Mouse (Mus musculus): ENCODE data around the gene Castor2.

Castor2 gene

DNA sequence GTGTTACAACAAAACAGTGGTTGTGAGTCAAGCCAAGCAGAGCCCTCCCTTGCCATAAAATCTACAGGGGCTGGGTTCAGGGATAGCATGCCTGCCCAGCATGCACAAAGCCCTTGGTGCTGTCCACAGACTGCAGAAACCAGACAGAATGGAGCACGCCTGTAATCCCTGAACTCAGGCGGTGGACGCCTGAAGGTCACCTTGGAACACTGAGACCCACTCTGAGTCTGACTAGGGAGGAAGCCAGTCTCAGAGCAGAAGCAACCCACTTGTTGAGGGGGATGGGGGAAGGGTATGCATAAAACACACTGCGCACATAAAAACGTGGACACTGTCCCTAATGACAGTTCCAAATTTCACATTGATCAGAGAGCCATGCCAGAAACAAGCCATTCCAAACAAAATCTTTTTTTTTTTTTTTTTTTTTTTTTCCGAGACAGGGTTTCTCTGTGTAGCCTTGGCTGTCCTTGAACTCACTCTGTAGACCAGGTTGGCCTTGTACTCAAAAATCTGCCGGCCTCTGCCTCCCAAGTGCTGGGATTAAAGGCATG lies 56.5 kb downstream of the Castor2 start:
- no peak for DNase-seq (ENCODE audit: low spot score in 2 of 2)

DNA sequence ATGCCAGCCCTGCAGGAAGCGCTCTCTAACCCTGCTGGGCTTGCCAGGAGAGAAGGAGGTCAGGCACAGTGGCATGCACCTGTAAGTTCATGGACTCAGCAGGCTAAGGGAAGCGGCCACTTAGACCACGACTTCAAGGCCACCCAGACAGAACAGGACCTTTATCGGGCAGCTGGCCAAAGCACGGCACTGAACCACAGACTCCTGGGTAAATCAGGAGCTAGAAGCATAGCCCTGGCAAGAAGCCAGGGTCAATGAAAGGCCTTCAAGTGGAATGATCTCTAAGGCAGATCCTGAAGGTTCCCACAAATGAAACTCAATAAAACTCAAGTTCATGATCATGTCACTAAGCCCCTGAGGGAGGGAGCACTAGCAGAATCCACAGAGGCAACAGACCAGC lies 65.2 kb downstream of the Castor2 start:
- DNase-seq (ENCODE audit: low spot score in 2 of 2), result no peak

DNA sequence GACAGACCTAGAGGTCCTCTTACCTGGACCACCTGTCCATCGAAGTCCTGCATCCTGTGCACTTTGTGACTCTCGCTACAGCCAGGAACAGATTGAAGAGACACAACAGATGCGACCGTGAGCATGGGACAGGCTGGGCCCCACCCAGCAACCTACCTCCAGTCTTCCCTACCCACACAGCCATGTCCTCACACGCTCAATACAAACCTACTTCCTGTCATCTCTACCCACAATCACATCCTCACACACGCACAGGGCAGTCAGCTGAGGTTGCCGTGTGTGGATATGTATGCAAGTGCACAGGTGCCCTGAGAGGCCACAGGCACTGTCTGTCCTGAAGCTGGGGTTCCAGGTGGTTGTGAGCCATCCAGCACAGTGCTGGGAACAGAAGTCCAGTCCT lies 67.1 kb downstream of the Castor2 start:
- DNase-seq (ENCODE audit: low spot score in 2 of 2), result no peak

DNA sequence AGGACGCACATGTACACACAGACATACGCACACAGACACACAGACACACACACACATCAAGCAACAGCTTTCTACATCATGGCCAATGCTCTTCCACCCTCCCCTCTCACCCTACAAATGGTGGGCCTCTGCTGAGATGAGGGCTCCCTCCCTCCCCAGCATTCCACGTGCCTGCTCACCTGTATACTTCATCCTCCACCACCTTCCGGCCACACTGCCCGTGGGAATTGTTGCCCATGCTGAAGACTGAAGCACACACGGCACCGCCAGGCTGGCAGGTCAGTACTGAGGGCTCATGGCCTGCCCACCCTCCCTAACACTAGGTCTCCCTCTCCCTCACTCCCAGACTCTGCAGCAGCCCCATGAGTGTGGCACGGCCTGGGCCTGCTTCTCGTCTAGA lies 68.5 kb downstream of the Castor2 start:
- no peak for DNase-seq (ENCODE audit: low spot score in 2 of 2)

DNA sequence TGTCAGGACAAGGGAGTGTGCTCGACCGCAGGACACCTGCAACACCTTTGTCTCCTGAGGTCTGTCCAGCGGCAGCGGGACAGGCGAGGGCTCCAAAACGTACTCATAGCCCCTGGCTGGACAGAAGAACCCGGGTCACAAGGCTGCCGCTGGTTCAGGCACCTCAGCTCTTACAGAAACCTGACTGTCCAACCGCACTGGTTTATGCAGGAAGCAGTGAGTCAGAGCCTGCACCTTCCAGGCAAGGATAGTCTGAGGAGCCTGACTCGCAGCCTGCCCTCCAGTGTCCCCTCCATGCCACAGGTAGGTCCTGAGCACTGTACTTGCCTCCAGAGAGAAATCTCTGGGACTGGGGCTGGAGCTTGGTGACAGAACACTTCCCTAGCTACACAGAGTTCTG lies 69.7 kb downstream of the Castor2 start:
- no peak for DNase-seq (ENCODE audit: low spot score in 2 of 2)

DNA sequence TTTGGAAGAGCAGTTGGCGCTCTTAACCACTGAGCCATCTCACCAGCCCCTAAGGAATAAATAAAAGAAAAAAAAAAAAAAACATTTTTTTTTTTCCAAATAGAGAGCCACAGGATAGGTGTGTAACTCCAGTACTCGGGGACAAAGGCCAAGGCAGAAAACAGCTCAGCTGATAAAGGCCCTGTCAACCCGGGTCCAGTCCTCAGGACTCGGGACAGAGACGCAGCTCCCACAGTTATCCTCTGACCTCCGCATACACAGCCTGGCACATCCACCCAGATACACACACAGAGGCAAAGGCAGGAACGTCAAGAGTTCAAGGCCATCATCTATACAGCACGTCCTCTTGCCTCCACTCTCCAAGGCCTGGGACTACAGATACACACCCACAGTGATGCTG lies 70.7 kb downstream of the Castor2 start:
- DNase-seq (ENCODE audit: low spot score in 2 of 2), result no peak

DNA sequence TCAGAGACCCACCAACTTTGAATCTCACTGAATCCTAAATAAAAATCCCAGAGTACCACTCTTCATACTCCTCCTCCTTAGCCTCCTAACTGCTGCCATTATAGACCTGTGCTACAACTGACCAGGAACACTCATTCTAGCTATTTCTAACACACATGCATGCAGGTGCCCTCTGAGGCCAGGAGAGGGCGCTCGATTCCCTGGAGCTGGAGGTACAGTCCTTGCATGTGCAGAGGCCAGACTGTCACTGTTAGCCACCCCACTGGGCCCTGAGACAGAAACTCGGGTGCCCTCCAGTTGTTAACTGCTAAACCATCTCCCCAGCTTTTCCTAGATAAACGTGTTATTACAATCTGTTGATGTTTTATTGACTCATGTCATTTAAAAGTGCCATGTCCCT lies 73.7 kb downstream of the Castor2 start:
- no peak for DNase-seq (ENCODE audit: low spot score in 2 of 2)

DNA sequence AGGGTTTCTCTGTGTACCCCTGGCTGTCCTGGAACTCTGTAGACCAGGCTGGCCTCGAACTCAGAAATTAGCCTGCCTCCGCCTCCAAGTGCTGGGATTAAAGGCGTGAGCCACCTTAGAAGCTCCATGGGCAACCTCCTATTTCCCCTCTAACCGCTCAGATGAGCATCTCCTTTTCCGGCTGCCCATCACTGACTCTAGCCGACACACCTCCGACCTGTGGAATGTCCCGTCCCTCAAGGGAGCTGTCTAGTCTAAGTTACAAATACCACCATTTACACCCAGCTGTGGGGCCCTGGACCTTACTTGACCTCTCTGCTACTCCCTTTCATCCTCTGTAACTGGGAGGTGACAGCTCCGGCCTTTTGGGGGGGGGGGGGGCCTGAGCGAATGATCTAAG lies 76.2 kb downstream of the Castor2 start:
- DNase-seq (ENCODE audit: low spot score in 2 of 2), result no peak

DNA sequence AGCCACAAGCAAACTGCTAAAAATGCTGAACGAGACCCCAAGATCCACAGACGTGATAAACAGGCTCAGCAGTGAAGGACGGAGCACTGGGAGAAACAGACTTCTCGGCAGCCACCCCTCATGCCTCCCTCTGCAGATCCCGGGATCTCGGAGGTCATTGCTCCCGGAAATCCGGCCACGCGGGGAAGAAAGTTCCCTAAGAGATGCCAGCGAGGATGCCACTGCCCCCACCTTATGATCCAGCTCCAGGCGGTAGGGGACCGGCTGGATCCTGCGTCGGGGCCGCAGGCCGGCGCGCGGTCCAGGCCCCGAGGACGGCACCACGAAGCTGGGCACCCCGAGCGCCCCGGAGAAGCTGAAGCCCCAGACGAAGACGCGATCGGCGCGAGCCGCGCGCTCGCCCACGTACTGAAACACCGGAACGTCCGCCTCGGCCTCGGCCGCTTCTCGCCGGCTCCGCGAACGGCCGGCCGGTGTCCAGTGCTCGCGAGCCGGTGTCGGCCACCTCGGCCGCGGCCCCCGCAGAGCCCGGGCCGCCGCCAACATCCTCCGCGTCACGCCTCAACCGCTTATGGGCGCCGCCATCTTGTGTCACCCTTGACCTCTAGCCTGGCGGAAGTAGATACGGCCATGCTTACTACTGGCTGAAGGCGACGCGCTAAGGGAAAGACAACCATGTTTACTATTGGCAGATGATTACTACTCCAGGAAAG lies 76.8 kb downstream of the Castor2 start, which contains the start of gene Rcc1l:
Gene Rcc1l (minus strand): TSS at position 606 of the 713 bp plus-strand sequence.
- peak; percentile 64 to 71 for DNase-seq (ENCODE audit: low spot score in 2 of 2)

DNA sequence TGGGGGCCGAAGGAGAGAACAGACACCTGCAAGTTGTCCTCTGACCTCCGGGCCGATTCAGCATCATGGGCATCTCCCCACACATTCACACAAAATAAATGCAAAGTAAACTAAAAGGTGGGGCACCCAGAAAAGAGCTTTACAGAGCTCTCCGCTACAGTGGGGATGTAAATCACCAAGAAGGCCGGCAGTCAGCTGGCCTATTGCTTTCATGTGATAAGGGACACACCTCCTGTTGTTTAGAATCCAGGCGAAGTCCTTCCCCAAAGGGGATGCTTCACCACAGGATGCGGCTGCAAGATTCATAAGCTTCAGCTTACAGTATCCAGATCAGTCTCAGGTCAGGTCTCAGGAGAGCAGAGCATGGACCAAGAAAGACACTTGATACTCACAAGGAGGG lies 79.0 kb downstream of the Castor2 start:
- DNase-seq (ENCODE audit: low spot score in 2 of 2), result no peak

DNA sequence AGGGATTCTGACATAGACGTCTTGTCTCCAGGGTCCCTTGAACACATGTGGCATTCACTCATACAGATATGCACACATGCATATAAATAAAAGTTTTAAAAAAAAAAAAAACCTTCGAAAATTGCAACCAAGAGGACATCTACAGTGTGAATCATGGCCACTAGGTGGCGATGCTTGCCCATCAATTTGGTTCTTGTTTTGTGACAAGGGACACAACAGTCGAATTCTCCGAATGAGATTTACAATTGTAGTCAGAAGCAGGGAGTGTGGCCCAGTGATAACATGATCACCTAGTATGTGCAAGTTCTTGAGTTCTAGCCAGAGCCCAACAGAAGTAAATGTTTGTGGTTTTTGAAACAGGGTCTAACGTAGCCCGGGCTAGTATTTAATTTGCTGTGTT lies 80.4 kb downstream of the Castor2 start:
- DNase-seq (ENCODE audit: low spot score in 2 of 2), result peak; percentile 81 to 83

DNA sequence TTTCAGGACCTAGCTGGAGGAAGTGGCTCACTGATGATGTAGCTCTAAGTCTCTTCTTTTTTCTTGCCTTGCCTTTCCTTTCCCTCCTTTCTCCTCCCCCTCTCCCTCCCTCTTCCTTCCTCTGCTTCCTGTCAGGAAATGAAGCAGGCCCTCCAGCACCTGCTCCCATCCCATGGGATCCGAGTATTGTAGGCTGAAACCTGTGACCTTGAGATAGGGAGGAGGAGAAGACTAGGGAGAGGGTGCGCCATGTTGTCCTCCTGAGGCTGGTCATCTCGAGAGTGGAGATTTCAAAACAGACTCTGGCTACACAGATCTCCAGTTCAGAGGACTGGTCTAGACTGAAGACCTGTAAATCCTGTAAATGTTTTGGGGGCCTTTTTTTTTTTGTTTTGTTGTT lies 82.7 kb downstream of the Castor2 start:
- DNase-seq (ENCODE audit: low spot score in 2 of 2), result no peak

DNA sequence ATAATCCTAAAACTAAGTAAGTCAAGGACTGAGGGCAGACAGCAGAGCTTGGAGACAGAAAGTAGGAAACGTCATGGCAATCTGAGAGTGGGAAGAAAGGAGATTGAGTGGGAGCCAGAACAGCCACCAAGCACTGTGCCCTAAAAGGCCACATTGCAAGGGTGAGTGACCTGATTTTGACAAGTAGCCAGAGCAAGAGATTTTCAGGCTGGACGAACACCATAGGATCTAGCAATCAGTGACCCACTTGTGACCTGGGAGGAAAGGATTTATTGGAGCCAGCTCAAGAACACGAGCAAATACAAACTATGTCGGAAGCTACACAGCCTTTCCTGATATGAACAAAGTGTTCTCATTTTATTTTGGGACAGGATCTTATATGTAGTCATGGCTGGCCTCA lies 83.2 kb downstream of the Castor2 start:
- no peak for DNase-seq (ENCODE audit: low spot score in 2 of 2)

DNA sequence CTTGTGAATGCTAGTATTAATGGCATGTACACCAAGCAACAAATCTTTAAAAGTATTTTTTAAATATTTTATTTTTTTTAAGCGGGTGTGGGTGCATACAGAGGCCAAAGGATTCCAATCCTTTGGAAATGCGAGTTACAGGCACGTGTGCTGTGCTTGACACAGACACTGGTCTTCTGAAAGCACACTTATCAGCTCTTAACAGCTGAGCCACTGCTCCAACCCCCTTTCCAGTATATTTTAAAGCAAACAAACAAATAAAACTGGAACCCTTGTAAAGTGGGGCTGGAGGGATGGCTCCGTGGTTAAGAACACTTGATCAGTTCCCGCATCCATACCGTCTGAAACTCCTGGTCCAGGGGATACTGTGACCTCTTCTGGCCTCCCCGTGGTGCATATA lies 83.7 kb downstream of the Castor2 start:
- DNase-seq (ENCODE audit: low spot score in 2 of 2), result no peak

DNA sequence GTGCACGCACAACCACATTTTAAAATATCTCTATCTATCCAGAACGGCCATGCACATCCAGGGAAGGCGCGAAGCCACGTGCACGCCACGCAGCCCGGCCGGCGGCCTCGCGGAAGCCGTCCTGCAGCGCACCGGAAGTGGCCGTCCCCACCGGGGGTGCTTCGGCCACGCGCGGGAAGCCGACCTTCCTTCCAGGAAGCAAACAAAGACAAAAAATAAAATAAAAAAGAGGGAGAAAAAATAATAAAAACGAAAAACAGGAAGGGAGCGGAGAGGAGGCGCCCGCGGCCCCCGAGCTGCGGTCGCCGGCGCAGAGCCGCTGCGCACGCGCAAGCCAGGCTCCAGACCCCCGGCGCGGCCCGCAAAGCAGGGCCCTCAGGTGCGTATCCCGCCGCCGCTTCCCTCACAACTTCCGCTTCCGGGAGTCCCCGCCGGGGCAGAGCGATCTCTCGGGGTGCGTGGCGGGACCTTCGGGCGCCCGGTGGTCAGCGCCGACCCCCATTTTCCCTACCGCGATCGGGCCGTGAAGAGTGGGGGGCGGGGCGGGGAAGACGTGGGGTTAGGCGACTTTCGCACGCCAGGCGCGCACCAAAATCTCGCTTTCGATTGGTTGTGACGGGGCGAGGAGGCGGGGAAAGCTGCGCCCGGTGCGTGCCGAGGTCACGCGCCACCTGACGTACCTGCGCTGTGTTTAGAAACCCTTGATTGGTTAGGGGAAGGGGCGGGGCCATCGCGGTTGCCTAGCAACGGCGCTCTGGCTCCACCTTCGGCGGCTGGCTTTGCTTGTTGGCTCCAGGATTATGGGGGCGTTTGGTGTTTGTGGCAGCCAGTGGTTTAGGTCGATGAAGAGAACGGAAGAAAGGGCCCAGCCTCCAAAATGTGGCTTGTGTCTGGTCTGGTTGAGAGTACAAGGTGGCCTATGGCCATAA lies 84.6 kb downstream of the Castor2 start, which contains the start of gene Gtf2ird2:
Gene Gtf2ird2 (plus strand): TSS at position 140 of the 929 bp plus-strand sequence.
- peak; percentile 97 to 98 for DNase-seq (ENCODE audit: low spot score in 2 of 2)

DNA sequence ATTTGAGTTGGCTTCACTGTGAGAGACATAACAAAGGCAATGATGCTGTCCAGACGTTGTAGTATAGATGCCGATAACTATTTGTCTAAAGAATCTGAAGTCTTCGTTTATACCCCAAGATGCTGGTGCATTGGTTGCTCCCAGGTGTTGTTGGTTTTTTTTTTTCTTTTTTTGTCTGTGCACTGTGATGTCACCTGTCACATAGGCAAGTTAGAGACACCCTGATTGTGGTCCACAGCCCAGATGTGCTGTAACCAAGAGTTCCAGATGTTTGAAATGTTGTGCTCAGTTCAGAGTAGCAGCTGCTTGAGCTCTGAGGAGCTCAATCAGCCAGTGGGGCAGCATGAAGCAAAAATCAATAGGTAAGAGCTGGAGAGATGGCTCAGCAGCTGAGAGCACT lies 86.5 kb downstream of the Castor2 start:
- no peak for DNase-seq (ENCODE audit: low spot score in 2 of 2)

DNA sequence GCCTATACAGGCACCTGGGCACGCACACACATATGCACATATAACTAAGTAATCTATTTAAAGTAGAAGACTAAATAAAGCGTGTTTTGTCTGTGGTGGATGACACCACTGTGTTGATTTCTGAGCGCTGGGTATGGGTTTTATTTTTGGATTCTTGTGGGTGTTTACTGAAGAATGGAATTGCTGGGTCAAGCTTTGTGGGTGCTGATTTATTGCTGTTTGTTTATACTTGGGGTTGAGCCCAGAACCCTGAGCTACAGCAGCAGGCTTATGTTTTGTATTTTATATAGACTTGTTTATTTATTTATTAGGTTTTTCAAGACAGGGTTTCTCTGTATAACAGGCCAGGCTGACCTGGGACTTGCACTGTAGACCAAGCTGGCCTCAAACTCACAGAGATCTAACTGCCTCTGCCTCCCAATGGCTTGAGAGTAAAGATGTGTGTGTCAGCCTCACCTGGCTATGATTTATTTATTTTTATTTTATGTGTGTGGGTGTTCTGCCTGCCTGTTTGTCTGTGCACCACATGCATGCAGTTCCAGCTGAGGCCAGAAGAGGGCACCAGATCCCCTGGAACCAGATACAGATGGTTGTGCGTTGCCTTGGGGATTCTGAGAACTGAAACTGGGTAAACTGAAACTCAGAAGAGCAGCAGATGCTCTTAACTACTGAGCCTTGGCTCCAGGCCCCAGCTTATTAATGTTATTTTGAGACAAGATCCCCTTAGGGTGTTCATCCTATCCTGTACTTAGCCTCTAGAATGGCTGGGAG lies 87.6 kb downstream of the Castor2 start:
- DNase-seq (ENCODE audit: low spot score in 2 of 2), result peak; percentile 37 to 45

DNA sequence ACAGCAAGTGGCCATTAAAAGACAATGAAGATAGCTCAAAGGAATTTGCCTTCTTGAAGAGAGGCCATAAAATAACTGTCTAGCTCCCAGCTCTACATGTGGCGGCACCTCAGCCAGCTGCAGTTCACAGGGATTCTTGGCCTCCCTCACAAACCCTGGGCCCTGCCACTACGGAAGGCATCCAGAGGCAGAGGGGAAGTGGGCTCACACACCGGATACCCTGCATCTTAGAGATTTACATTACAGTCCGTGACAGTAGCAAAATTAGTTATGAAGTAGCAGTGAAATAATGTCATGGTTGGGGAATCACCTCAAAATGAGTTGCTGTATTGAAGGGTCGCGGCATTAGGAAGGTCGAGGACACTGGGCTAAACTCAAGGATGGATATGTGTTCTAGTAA lies 89.1 kb downstream of the Castor2 start:
- no peak for DNase-seq (ENCODE audit: low spot score in 2 of 2)

DNA sequence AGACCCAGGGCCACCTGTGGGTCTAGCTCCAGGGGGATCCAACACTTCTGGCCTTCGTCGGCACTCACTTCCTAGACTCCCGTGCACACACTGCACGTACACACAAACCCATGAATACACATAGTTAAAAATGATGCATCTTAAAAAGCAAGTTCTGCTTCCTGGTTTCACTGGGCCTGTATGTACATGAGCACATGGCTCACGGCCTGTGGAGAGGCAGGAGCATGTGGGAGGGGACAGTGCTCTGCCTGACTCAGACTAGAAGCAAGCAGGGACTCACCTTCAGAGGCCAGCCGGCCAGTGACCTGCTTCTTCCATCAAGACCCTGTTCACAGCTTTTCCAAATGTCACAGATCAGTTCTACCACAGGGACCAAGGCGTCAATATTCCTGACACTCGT lies 94.2 kb downstream of the Castor2 start:
- no peak for DNase-seq (ENCODE audit: low spot score in 2 of 2)
